Mouse (Mus musculus): ENCODE measurements around the gene Upk3b. TPM values are rescaled to one million over a fixed set of nuclear protein-coding genes. Genes with fewer than 3 reads are reported as not detected.
A peak's percentile ranks its signal among the peaks of the same experiment; 100 is the strongest.
"Not testable (repeated sequence)": the region's sequence is repeated elsewhere in the genome, so short reads cannot be mapped to it uniquely, and the experiment has no call there.

Gene Upk3b
- polyA plus RNA-seq, 1 experiment from 2014 or later, result 27.8 TPM

- no peak overlapping the region for H3K4me3 ChIP-seq
- H3K4me2 ChIP-seq, result no peak overlapping the region
- no peak overlapping the region for H3K27ac ChIP-seq
- peaks cover 7% of the 10 kb centered on the region; the same call in 1 of the 2 replicates for H3K27me3 ChIP-seq
- H3K9me3 ChIP-seq (replicated peaks), result no peaks in the 10 kb centered on the region
- ATAC-seq (replicated peaks; ENCODE audit: insufficient number of reproducible peaks, insufficient read depth, low FRiP score, low read depth), result no peak
- H3K9ac ChIP-seq, result no peak overlapping the region
- 76% methylated on average over 8 of the region's 8 CpGs for WGBS
- peaks cover 15% of the 10 kb centered on the region for H3K4me1 ChIP-seq (replicated peaks)
- no peaks in the 10 kb centered on the region for H3K36me3 ChIP-seq
Measured at GRCm38 (mm10) chr5:136052861-136053655, 14.8 kb downstream of the Upk3b start.

GRCm38 (mm10) chr5:136054301-136055077 lies 16.2 kb downstream of the Upk3b start, which contains the start of gene Upk3bl:
TSS of gene Upk3bl (plus strand) at chr5:136054492.
- H3K36me3 ChIP-seq, result no peaks in the 10 kb centered on the region
- H3K4me3 ChIP-seq, result no peak within 1 kb of the TSS
- no peak within 1 kb of the TSS for H3K27ac ChIP-seq
- no peak within 1 kb of the TSS for H3K9ac ChIP-seq
- 85% methylated on average over 11 of the region's 11 CpGs for WGBS
- no peak for ATAC-seq (replicated peaks; ENCODE audit: insufficient number of reproducible peaks, insufficient read depth, low FRiP score, low read depth)
- H3K9me3 ChIP-seq (replicated peaks), result no peaks in the 10 kb centered on the region
- peaks cover 15% of the 10 kb centered on the region for H3K4me1 ChIP-seq (replicated peaks)
- no peak within 1 kb of the TSS for H3K4me2 ChIP-seq
- H3K27me3 ChIP-seq, result peaks cover 11% of the 10 kb centered on the region; the same call in 1 of the 2 replicates

GRCm38 (mm10) chr5:136056062-136056461 lies 17.8 kb downstream of the Upk3b start:
- ATAC-seq (replicated peaks; ENCODE audit: insufficient number of reproducible peaks, insufficient read depth, low FRiP score, low read depth), result no peak
- 42% methylated on average over 4 of the region's 4 CpGs for WGBS
- Histone ChIP-seq H3K27ac (no peak overlapping the region), H3K4me1 (replicated peaks) (peaks cover 15% of the 10 kb centered on the region), H3K36me3 (no peaks in the 10 kb centered on the region), H3K9ac (no peak overlapping the region), H3K4me3 (no peak overlapping the region), H3K27me3 (peaks cover 17% of the 10 kb centered on the region; the same call in 1 of the 2 replicates), H3K4me2 (no peak overlapping the region), H3K9me3 (replicated peaks) (no peaks in the 10 kb centered on the region)

- Histone ChIP-seq H3K4me3 (no peak overlapping the region), H3K9ac (no peak overlapping the region), H3K27me3 (peaks cover 17% of the 10 kb centered on the region; the same call in 1 of the 2 replicates), H3K4me1 (replicated peaks) (peaks cover 4% of the 10 kb centered on the region; the same call in 1 of the 2 replicates), H3K27ac (no peak overlapping the region), H3K9me3 (replicated peaks) (no peaks in the 10 kb centered on the region), H3K36me3 (no peaks in the 10 kb centered on the region), H3K4me2 (no peak overlapping the region)
- no peak for ATAC-seq (replicated peaks; ENCODE audit: insufficient number of reproducible peaks, insufficient read depth, low FRiP score, low read depth)
- whole genome bisulfite sequencing, result 18% methylated on average over 8 of the region's 8 CpGs
Measured at GRCm38 (mm10) chr5:136057085-136057484, 18.8 kb downstream of the Upk3b start.

GRCm38 (mm10) chr5:136061567-136061966 lies 23.3 kb downstream of the Upk3b start:
- 0 out of 2 replicates have a peak, but pooled peaks have one; percentile 21 for ATAC-seq (replicated peaks; ENCODE audit: insufficient number of reproducible peaks, insufficient read depth, low FRiP score, low read depth)
- Histone ChIP-seq H3K4me1 (replicated peaks) (peaks cover 3% of the 10 kb centered on the region; the same call in 1 of the 2 replicates), H3K4me2 (no peak overlapping the region), H3K4me3 (no peak overlapping the region), H3K27me3 (peaks cover 17% of the 10 kb centered on the region; the same call in 1 of the 2 replicates), H3K9me3 (replicated peaks) (no peaks in the 10 kb centered on the region), H3K9ac (no peak overlapping the region), H3K27ac (no peak overlapping the region), H3K36me3 (no peaks in the 10 kb centered on the region)
- WGBS, result 10% methylated on average over 12 of the region's 12 CpGs

DNA sequence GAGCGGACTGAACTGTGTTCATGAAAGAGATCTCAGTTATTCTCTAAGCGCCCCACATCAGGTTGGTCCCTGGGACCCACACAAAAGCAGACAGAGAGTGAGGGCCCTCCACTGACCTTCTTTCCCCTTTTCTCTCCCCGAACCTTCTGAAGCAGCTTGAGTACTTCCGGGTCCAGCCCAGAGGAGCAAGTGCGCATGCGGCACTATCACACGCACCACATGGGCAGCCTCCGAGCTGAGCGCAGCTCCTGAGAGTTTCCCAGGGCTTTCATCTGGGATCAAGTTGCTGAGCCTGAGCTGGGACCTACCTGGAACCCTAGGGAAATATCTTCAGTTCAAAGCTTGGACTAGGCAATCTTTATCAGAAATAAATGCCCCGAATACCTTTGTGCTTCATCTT lies 25.6 kb downstream of the Upk3b start:
- H3K36me3 ChIP-seq, result no peaks in the 10 kb centered on the region
- no peak for ATAC-seq (replicated peaks; ENCODE audit: insufficient number of reproducible peaks, insufficient read depth, low FRiP score, low read depth)
- H3K4me1 ChIP-seq (replicated peaks), result no peaks in the 10 kb centered on the region
- H3K4me3 ChIP-seq, result no peak overlapping the region
- no peak overlapping the region for H3K4me2 ChIP-seq
- 85% methylated on average over 10 of the region's 10 CpGs for WGBS
- no peak overlapping the region for H3K9ac ChIP-seq
- H3K27ac ChIP-seq, result no peak overlapping the region
- no peaks in the 10 kb centered on the region for H3K9me3 ChIP-seq (replicated peaks)
- H3K27me3 ChIP-seq, result peaks cover 9% of the 10 kb centered on the region

DNA sequence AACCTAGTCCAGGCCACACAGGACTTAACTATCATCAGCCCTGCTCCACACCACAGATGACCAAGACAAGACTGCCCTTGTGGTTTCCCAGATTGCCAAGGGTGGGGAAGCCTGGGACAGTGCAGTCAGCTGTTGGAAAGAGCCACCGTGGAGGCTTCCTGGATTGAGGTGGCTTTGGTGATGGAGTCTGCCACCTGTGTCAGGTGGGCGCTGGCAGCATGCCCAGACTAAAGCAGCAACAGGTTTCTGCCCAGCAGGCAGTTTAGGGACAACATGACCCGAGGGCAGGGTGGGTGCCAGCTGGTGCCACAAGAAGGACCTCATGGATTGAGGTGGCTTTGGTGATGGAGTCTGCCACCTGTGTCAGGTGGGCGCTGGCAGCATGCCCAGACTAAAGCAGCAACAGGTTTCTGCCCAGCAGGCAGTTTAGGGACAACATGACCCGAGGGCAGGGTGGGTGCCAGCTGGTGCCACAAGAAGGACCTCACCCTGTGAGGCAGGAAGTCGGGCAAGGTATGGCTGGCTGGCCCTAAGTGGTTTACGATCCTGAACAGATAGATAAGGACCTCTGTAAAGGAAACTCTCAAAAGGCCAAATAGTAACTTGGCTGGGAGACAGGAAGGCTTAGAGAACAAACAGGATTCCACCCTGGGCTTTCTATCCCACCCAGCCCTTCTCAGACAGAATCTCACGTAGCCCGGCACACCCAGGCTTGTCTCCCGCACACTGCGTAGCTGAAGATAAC lies 28.3 kb downstream of the Upk3b start:
- H3K9ac ChIP-seq; H3K4me2 ChIP-seq; H3K36me3 ChIP-seq; H3K27ac ChIP-seq; H3K4me1 ChIP-seq (replicated peaks); ATAC-seq (replicated peaks; ENCODE audit: insufficient number of reproducible peaks, insufficient read depth, low FRiP score, low read depth); H3K27me3 ChIP-seq; H3K4me3 ChIP-seq; H3K9me3 ChIP-seq (replicated peaks): not testable (repeated sequence)
- 54% methylated on average over 11 of the region's 11 CpGs for WGBS

- ATAC-seq (replicated peaks; ENCODE audit: insufficient number of reproducible peaks, insufficient read depth, low FRiP score, low read depth), result no peak
- H3K27me3 ChIP-seq, result peaks cover 4% of the 10 kb centered on the region; the same call in 1 of the 2 replicates
- H3K4me2 ChIP-seq, result no peak overlapping the region
- H3K4me3 ChIP-seq, result no peak overlapping the region
- no peak overlapping the region for H3K9ac ChIP-seq
- no peaks in the 10 kb centered on the region for H3K36me3 ChIP-seq
- WGBS, result 66% methylated on average over 2 of the region's 2 CpGs
- H3K27ac ChIP-seq, result no peak overlapping the region
- no peaks in the 10 kb centered on the region for H3K9me3 ChIP-seq (replicated peaks)
- no peaks in the 10 kb centered on the region for H3K4me1 ChIP-seq (replicated peaks)
Measured at GRCm38 (mm10) chr5:136069411-136069810, 31.1 kb downstream of the Upk3b start.

- no peak overlapping the region for H3K4me2 ChIP-seq
- WGBS, result 50% methylated on average over 6 of the region's 6 CpGs
- H3K36me3 ChIP-seq, result no peaks in the 10 kb centered on the region
- H3K27ac ChIP-seq, result no peak overlapping the region
- H3K4me1 ChIP-seq (replicated peaks), result 0 out of 2 replicates have a peak, but pooled peaks cover 7% of the 10 kb centered on the region
- no peak for ATAC-seq (replicated peaks; ENCODE audit: insufficient number of reproducible peaks, insufficient read depth, low FRiP score, low read depth)
- no peak overlapping the region for H3K9ac ChIP-seq
- H3K27me3 ChIP-seq, result peaks cover 3% of the 10 kb centered on the region; the same call in 1 of the 2 replicates
- no peak overlapping the region for H3K4me3 ChIP-seq
- H3K9me3 ChIP-seq (replicated peaks), result no peaks in the 10 kb centered on the region
Measured at GRCm38 (mm10) chr5:136073051-136073450, 34.8 kb downstream of the Upk3b start.

- no peak overlapping the region for H3K27ac ChIP-seq
- no peak overlapping the region for H3K4me3 ChIP-seq
- H3K4me1 ChIP-seq (replicated peaks), result 0 out of 2 replicates have a peak, but pooled peaks cover 7% of the 10 kb centered on the region
- WGBS, result 65% methylated on average over 11 of the region's 11 CpGs
- H3K36me3 ChIP-seq, result no peaks in the 10 kb centered on the region
- H3K9me3 ChIP-seq (replicated peaks), result no peaks in the 10 kb centered on the region
- H3K9ac ChIP-seq, result no peak overlapping the region
- ATAC-seq (replicated peaks; ENCODE audit: insufficient number of reproducible peaks, insufficient read depth, low FRiP score, low read depth), result no peak
- no peak overlapping the region for H3K4me2 ChIP-seq
- no peaks in the 10 kb centered on the region for H3K27me3 ChIP-seq
Measured at GRCm38 (mm10) chr5:136073526-136073925, 35.2 kb downstream of the Upk3b start.

- no peaks in the 10 kb centered on the region for H3K36me3 ChIP-seq
- H3K27me3 ChIP-seq, result no peaks in the 10 kb centered on the region
- no peaks in the 10 kb centered on the region for H3K9me3 ChIP-seq (replicated peaks)
- H3K4me2 ChIP-seq, result no peak overlapping the region
- no peak overlapping the region for H3K27ac ChIP-seq
- 68% methylated on average over 5 of the region's 5 CpGs for WGBS
- no peak overlapping the region for H3K9ac ChIP-seq
- no peak for ATAC-seq (replicated peaks; ENCODE audit: insufficient number of reproducible peaks, insufficient read depth, low FRiP score, low read depth)
- H3K4me3 ChIP-seq, result no peak overlapping the region
- 0 out of 2 replicates have a peak, but pooled peaks cover 7% of the 10 kb centered on the region for H3K4me1 ChIP-seq (replicated peaks)
Measured at GRCm38 (mm10) chr5:136075076-136075475, 36.8 kb downstream of the Upk3b start.

Measured in heart, embryonic 15.5 days (tissue).